8 mouse cellular contexts compared by ENCODE assay signal in genomic region chr8:84291688-84292087, GRCm38 (mm10). TPM values are rescaled to one million over a fixed set of nuclear protein-coding genes. Genes with fewer than 3 reads are reported as not detected.
DNase-seq lines count a peak whose midpoint lies in the region; ATAC-seq and TF ChIP-seq lines count a peak whose summit lies in the region.

No protein-coding gene starts in this region.

- TF ChIP-seq CTCF in lung, embryonic 14.5 days (IDR thresholded peaks at IDR 0.05; ENCODE audit: low read depth): peak; percentile 77
- TF ChIP-seq CTCF in cortical plate, adult 2 months (IDR thresholded peaks at IDR 0.05; ENCODE audit: extremely low read depth, insufficient read depth, low read length): peak; percentile 69

- peak; percentile 40 to 66 for DNase-seq in adrenal gland, adult 18-20 months (ENCODE audit: low spot score in 2 of 2)
- DNase-seq in adrenal gland, adult 8-10 months: no peak
- peak; percentile 86 for DNase-seq in lung, embryonic 14.5 days
- no peak for DNase-seq in lung, adult 18-20 months
- peak; percentile 30 for DNase-seq in adrenal gland, adult 2 months
- peak; percentile 26 to 42 for DNase-seq in layer of hippocampus, postnatal 36 days
- peak; percentile 73 for DNase-seq in retina, postnatal 1 day

- no peak overlapping the region for H3K4me2 ChIP-seq in lung, embryonic 14.5 days

- ATAC-seq in lung, embryonic 14.5 days (ENCODE audit: insufficient read depth): no peak

- no peaks in the 10 kb centered on the region for H3K4me1 ChIP-seq in lung, embryonic 14.5 days (ENCODE audit: insufficient read depth)
- H3K4me1 ChIP-seq in cortical plate, adult 2 months (ENCODE audit: control insufficient read depth, insufficient read depth, low read length): no peaks in the 10 kb centered on the region

- H3K4me3 ChIP-seq in lung, embryonic 14.5 days (ENCODE audit: low read depth, low read length): no peak overlapping the region
- no peak overlapping the region for H3K4me3 ChIP-seq in cortical plate, adult 2 months (ENCODE audit: insufficient read depth, low read length)

- no peaks in the 10 kb centered on the region for H3K27me3 ChIP-seq in lung, embryonic 14.5 days (ENCODE audit: insufficient read depth, low read length)

- no peak for TF ChIP-seq POLR2A in cortical plate, adult 2 months (IDR thresholded peaks at IDR 0.05; ENCODE audit: extremely low read depth, insufficient read depth, low read length)

- no peaks in the 10 kb centered on the region for H3K36me3 ChIP-seq in lung, embryonic 14.5 days (ENCODE audit: insufficient read depth)

- no peaks in the 10 kb centered on the region for H3K9me3 ChIP-seq in lung, embryonic 14.5 days (ENCODE audit: low read depth, low read length)

- no peak overlapping the region for H3K9ac ChIP-seq in lung, embryonic 14.5 days

- no peak overlapping the region for H3K27ac ChIP-seq in lung, embryonic 14.5 days (ENCODE audit: low read depth)
- no peak overlapping the region for H3K27ac ChIP-seq in cortical plate, adult 2 months (ENCODE audit: insufficient read depth, low read length)

- 23% methylated on average over 8 of the region's 8 CpGs for WGBS in lung, embryonic 14.5 days

RNA-seq across cellular contexts. Expression of gene Ccdc130, which starts 21.5 kb away (rescaled TPM):
- total RNA-seq in adrenal gland, adult 18-20 months (2021): 10 to 100 TPM; 18.7 to 19.4 TPM
- total RNA-seq in adrenal gland, adult 8-10 months (2022): 10 to 100 TPM; 21.5 to 27.7 (median 24.6) TPM
- 18.5 and 20.4 TPM in 2 replicates for polyA plus RNA-seq in lung, embryonic 14.5 days (2014; fragmentation: Nextera tagmentation; extraction: Ambion mirVana)
- total RNA-seq in adrenal gland, adult 2 months (2021): 10 to 100 TPM; 19.3 to 25.8 TPM
- 15.9 and 16.5 TPM in 2 replicates for polyA plus RNA-seq in adrenal gland, adult 2 months (2012; rRNA removed)
- polyA plus RNA-seq in cortical plate, adult 2 months (2012; rRNA removed): 42.5 and 45.4 TPM in 2 replicates
- 10 to 100 TPM; 28.4 to 30.9 TPM for total RNA-seq in layer of hippocampus, postnatal 36 days (2021)

RNA-seq across cellular contexts. Expression of gene Mri1, which starts 34.6 kb away (rescaled TPM):
- total RNA-seq in adrenal gland, adult 18-20 months (2021): 10 to 100 TPM; 26.2 to 33.4 TPM
- total RNA-seq in adrenal gland, adult 8-10 months (2022): 10 to 100 TPM; 26.9 to 52.8 (median 51.6) TPM
- polyA plus RNA-seq in lung, embryonic 14.5 days (2014; fragmentation: Nextera tagmentation; extraction: Ambion mirVana): 67.4 and 72.8 TPM in 2 replicates
- 10 to 100 TPM; 27.9 to 38.1 TPM for total RNA-seq in adrenal gland, adult 2 months (2021)
- 239 and 243 TPM in 2 replicates for polyA plus RNA-seq in adrenal gland, adult 2 months (2012; rRNA removed)
- polyA plus RNA-seq in cortical plate, adult 2 months (2012; rRNA removed): 25.0 and 25.2 TPM in 2 replicates
- 10 to 100 TPM; 15.1 to 16.2 TPM for total RNA-seq in layer of hippocampus, postnatal 36 days (2021)

RNA-seq across cellular contexts. Expression of gene D8Ertd738e, which starts 42.2 kb away (rescaled TPM):
- 100 to 1,000 TPM; 292 to 304 TPM for total RNA-seq in adrenal gland, adult 18-20 months (2021)
- total RNA-seq in adrenal gland, adult 8-10 months (2022): 100 to 1,000 TPM; 171 to 296 (median 225) TPM
- polyA plus RNA-seq in lung, embryonic 14.5 days (2014; fragmentation: Nextera tagmentation; extraction: Ambion mirVana): 377 and 384 TPM in 2 replicates
- total RNA-seq in adrenal gland, adult 2 months (2021): 100 to 1,000 TPM; 268 to 291 TPM
- 58.8 and 67.3 TPM in 2 replicates for polyA plus RNA-seq in adrenal gland, adult 2 months (2012; rRNA removed)
- polyA plus RNA-seq in cortical plate, adult 2 months (2012; rRNA removed): 202 and 213 TPM in 2 replicates
- total RNA-seq in layer of hippocampus, postnatal 36 days (2021): 100 to 1,000 TPM; 131 to 145 TPM

RNA-seq across cellular contexts. Expression of gene Zswim4, which starts 54.8 kb away (rescaled TPM):
- total RNA-seq in adrenal gland, adult 18-20 months (2021): 10 to 100 TPM; 36.4 to 56.0 TPM
- total RNA-seq in adrenal gland, adult 8-10 months (2022): 10 to 100 TPM; 36.2 to 53.9 (median 48.0) TPM
- 13.9 and 14.4 TPM in 2 replicates for polyA plus RNA-seq in lung, embryonic 14.5 days (2014; fragmentation: Nextera tagmentation; extraction: Ambion mirVana)
- total RNA-seq in adrenal gland, adult 2 months (2021): 10 to 100 TPM; 31.4 to 55.6 TPM
- polyA plus RNA-seq in adrenal gland, adult 2 months (2012; rRNA removed): 66.3 and 76.1 TPM in 2 replicates
- polyA plus RNA-seq in cortical plate, adult 2 months (2012; rRNA removed): 12.2 and 13.6 TPM in 2 replicates
- total RNA-seq in layer of hippocampus, postnatal 36 days (2021): 10 to 100 TPM; 16.8 to 18.1 TPM

Comparison
In these comparisons a context has a peak if more than half of its experiments do, and no peak if none do; other contexts are left out.
1. DNase-seq: peak in adrenal gland, adult 18-20 months (2 of 2), lung, embryonic 14.5 days (single experiment), adrenal gland, adult 2 months (single experiment), layer of hippocampus, postnatal 36 days (2 of 2) and retina, postnatal 1 day (single experiment); none in adrenal gland, adult 8-10 months (single experiment) and lung, adult 18-20 months (0 of 2).